19 mouse cellular contexts compared by ENCODE assay signal in genomic region chr1:173355107-173355846, GRCm38 (mm10). TPM values are rescaled to one million over a fixed set of nuclear protein-coding genes. Genes with fewer than 3 reads are reported as not detected.
DNase-seq lines count a peak whose midpoint lies in the region; ATAC-seq lines count a peak whose summit lies in the region.
"Had no signal": no experiment of that assay in that cellular context is flagged by ENCODE, and none has a peak within 500 bp of the region (broad histone marks: within the 10 kb centered on the region; RNA-seq: fewer than 3 reads in every experiment).

No protein-coding gene starts in this region.

- peaks cover 27% of the 10 kb centered on the region for H3K4me1 ChIP-seq in forebrain, embryonic 12.5 days
- H3K4me1 ChIP-seq in forebrain, embryonic 11.5 days (replicated peaks; ENCODE audit: control insufficient read depth, insufficient read depth, low read length), result no peaks in the 10 kb centered on the region; the same call in 1 of the 2 replicates
- H3K4me1 ChIP-seq in megakaryocyte, embryonic 14.5 days, result peaks cover 24% of the 10 kb centered on the region
- H3K4me1 ChIP-seq in erythroblast, embryonic 14.5 days (ENCODE audit: control insufficient read depth), result peaks cover 59% of the 10 kb centered on the region
- peaks cover 22% of the 10 kb centered on the region for H3K4me1 ChIP-seq in liver, embryonic 16.5 days (ENCODE audit: control insufficient read depth, low read depth, low read length)

- no peak overlapping the region for H3K9ac ChIP-seq in forebrain, embryonic 12.5 days
- H3K9ac ChIP-seq in forebrain, embryonic 11.5 days (ENCODE audit: low read length), result no peak overlapping the region
- 0 out of 2 replicates have a peak overlapping the region, but pooled peaks have one; percentile 4 for H3K9ac ChIP-seq in liver, embryonic 16.5 days (ENCODE audit: low read depth, low read length)
- H3K9ac ChIP-seq: heart, embryonic 13.5 days had no signal

- no peaks in the 10 kb centered on the region for H3K27me3 ChIP-seq in forebrain, embryonic 12.5 days
- no peaks in the 10 kb centered on the region for H3K27me3 ChIP-seq in forebrain, embryonic 11.5 days (ENCODE audit: control insufficient read depth, insufficient read depth, low read length)
- peaks cover 14% of the 10 kb centered on the region for H3K27me3 ChIP-seq in megakaryocyte, embryonic 14.5 days (replicated peaks)
- H3K27me3 ChIP-seq in erythroblast, embryonic 14.5 days (ENCODE audit: control insufficient read depth), result no peaks in the 10 kb centered on the region; the same call in 1 of the 2 replicates
- H3K27me3 ChIP-seq in liver, embryonic 16.5 days (ENCODE audit: control insufficient read depth, insufficient read depth, low read depth, low read length), result no peaks in the 10 kb centered on the region
- H3K27me3 ChIP-seq: heart, embryonic 13.5 days; Patski had no signal

- H3K27ac ChIP-seq in forebrain, embryonic 12.5 days, result peak overlapping the region; percentile 42; the same call in 1 of the 2 replicates
- no peak overlapping the region for H3K27ac ChIP-seq in forebrain, embryonic 11.5 days (ENCODE audit: low read depth, low read length)
- H3K27ac ChIP-seq in liver, embryonic 16.5 days (ENCODE audit: low read length), result peak overlapping the region; percentile 84
- H3K27ac ChIP-seq: heart, embryonic 13.5 days had no signal

- H3K9me3 ChIP-seq in forebrain, embryonic 12.5 days, result no peaks in the 10 kb centered on the region
- no peaks in the 10 kb centered on the region for H3K9me3 ChIP-seq in forebrain, embryonic 11.5 days (ENCODE audit: control insufficient read depth, low read length)
- no peaks in the 10 kb centered on the region for H3K9me3 ChIP-seq in megakaryocyte, embryonic 14.5 days
- H3K9me3 ChIP-seq in erythroblast, embryonic 14.5 days (ENCODE audit: control insufficient read depth, low read length), result no peaks in the 10 kb centered on the region
- H3K9me3 ChIP-seq in liver, embryonic 16.5 days (replicated peaks; ENCODE audit: control insufficient read depth, low read length), result no peaks in the 10 kb centered on the region
- H3K9me3 ChIP-seq: heart, embryonic 13.5 days had no signal

- DNase-seq in forebrain, embryonic 11.5 days (ENCODE audit: low spot score), result no peak
- DNase-seq in natural killer cell, adult 2 months (ENCODE audit: low spot score in 2 of 2), result no peak
- no peak for DNase-seq in layer of hippocampus, adult 18-20 months (ENCODE audit: low spot score in 2 of 2)
- DNase-seq: adrenal gland, postnatal 25 days; gastrocnemius, postnatal 14 days; heart, postnatal 4 days; kidney, adult 11 months; kidney, postnatal 10 days had no signal

- H3K4me2 ChIP-seq in forebrain, embryonic 12.5 days, result no peak overlapping the region
- H3K4me2 ChIP-seq in forebrain, embryonic 11.5 days (ENCODE audit: low read depth, low read length, severe bottlenecking), result no peak overlapping the region
- H3K4me2 ChIP-seq in liver, embryonic 16.5 days (ENCODE audit: low read depth, low read length), result peak overlapping the region; percentile 28
- H3K4me2 ChIP-seq: heart, embryonic 13.5 days had no signal

- H3K36me3 ChIP-seq in forebrain, embryonic 12.5 days (replicated peaks), result no peaks in the 10 kb centered on the region; the same call in 1 of the 2 replicates
- no peaks in the 10 kb centered on the region for H3K36me3 ChIP-seq in forebrain, embryonic 11.5 days (ENCODE audit: control insufficient read depth, insufficient read depth, low read length)
- H3K36me3 ChIP-seq in megakaryocyte, embryonic 14.5 days (replicated peaks; ENCODE audit: low read length), result no peaks in the 10 kb centered on the region
- peaks cover 26% of the 10 kb centered on the region for H3K36me3 ChIP-seq in erythroblast, embryonic 14.5 days (ENCODE audit: control insufficient read depth)
- no peaks in the 10 kb centered on the region for H3K36me3 ChIP-seq in liver, embryonic 16.5 days (ENCODE audit: control insufficient read depth, insufficient read depth)
- H3K36me3 ChIP-seq: heart, embryonic 13.5 days had no signal

- H3K4me3 ChIP-seq in forebrain, embryonic 12.5 days (replicated peaks), result no peak overlapping the region
- no peak overlapping the region for H3K4me3 ChIP-seq in forebrain, embryonic 11.5 days (ENCODE audit: low read depth, low read length)
- H3K4me3 ChIP-seq in megakaryocyte, embryonic 14.5 days (replicated peaks), result peak overlapping the region; percentile 64
- H3K4me3 ChIP-seq in erythroblast, embryonic 14.5 days (replicated peaks), result peak overlapping the region; percentile 29
- H3K4me3 ChIP-seq in liver, embryonic 16.5 days (ENCODE audit: low read depth, low read length), result no peak overlapping the region
- H3K4me3 ChIP-seq: heart, embryonic 13.5 days had no signal

- 83% methylated on average over 7 of the region's 7 CpGs for WGBS in forebrain, embryonic 12.5 days
- 85% methylated on average over 7 of the region's 7 CpGs for WGBS in forebrain, embryonic 11.5 days
- 53% methylated on average over 7 of the region's 7 CpGs for WGBS in liver, embryonic 16.5 days (ENCODE audit: insufficient replicate concordance)

- no peak for ATAC-seq in forebrain, embryonic 12.5 days (ENCODE audit: low FRiP score)
- no peak for ATAC-seq in forebrain, embryonic 11.5 days (replicated peaks; ENCODE audit: low FRiP score)
- no peak for ATAC-seq in megakaryocyte, adult 5-6 weeks (ENCODE audit: poor library complexity, severe bottlenecking)
- ATAC-seq in liver, embryonic 16.5 days (ENCODE audit: low read depth), result peak; percentile 78
- ATAC-seq: activated CD4-positive, CD25-positive, alpha-beta regulatory T cell, adult 4 months; forebrain, embryonic 16.5 days; hindbrain, embryonic 16.5 days; lung, postnatal 0 days; Patski had no signal

RNA-seq across cellular contexts. Expression of gene Aim2, which starts 4.6 kb away (rescaled TPM):
- 6.9 and 7.5 TPM in 2 replicates for polyA plus RNA-seq in forebrain, embryonic 12.5 days (2016; fragmentation: Nextera tagmentation; extraction: Ambion mirVana)
- polyA plus RNA-seq in forebrain, embryonic 11.5 days (2014; fragmentation: Nextera tagmentation; extraction: Ambion mirVana), result 4.3 and 5.8 TPM in 2 replicates
- polyA plus RNA-seq in megakaryocyte, embryonic 14.5 days (2012; ENCODE audit: insufficient read depth, low replicate concordance), result 0.08 TPM in 1 of 2 replicates, not detected in the other
- total RNA-seq in megakaryocyte, adult 5-6 weeks (2015), result 56.4 and 68.1 TPM in 2 replicates
- total RNA-seq in megakaryocyte, adult 5-6 weeks (2017), result 91.8 and 109 TPM in 2 replicates
- 0.06 TPM in 2 replicates for polyA plus RNA-seq in erythroblast, embryonic 14.5 days (2012)
- 3.6 and 3.8 TPM in 2 replicates for polyA plus RNA-seq in liver, embryonic 16.5 days (2015; fragmentation: Nextera tagmentation; extraction: Ambion mirVana)
- 1 to 10 TPM; 3.1 to 3.3 TPM for total RNA-seq in layer of hippocampus, adult 18-20 months (2021)

RNA-seq across cellular contexts. Expression of gene Cadm3, which starts 12.2 kb away (rescaled TPM):
- 12.6 and 22.2 TPM in 2 replicates for polyA plus RNA-seq in forebrain, embryonic 12.5 days (2016; fragmentation: Nextera tagmentation; extraction: Ambion mirVana)
- polyA plus RNA-seq in forebrain, embryonic 11.5 days (2014; fragmentation: Nextera tagmentation; extraction: Ambion mirVana), result 15.6 and 16.0 TPM in 2 replicates
- not detected in 2 replicates for polyA plus RNA-seq in megakaryocyte, embryonic 14.5 days (2012; ENCODE audit: insufficient read depth, low replicate concordance)
- total RNA-seq in megakaryocyte, adult 5-6 weeks (2015), result 1.5 and 2.1 TPM in 2 replicates
- total RNA-seq in megakaryocyte, adult 5-6 weeks (2017), result 0.51 and 5.2 TPM in 2 replicates
- 0.01 and 0.05 TPM in 2 replicates for polyA plus RNA-seq in erythroblast, embryonic 14.5 days (2012)
- polyA plus RNA-seq in liver, embryonic 16.5 days (2015; fragmentation: Nextera tagmentation; extraction: Ambion mirVana), result 1.7 and 1.8 TPM in 2 replicates
- 100 to 1,000 TPM; 357 to 369 TPM for total RNA-seq in layer of hippocampus, adult 18-20 months (2021)
- polyA plus RNA-seq: activated CD4-positive, CD25-positive, alpha-beta regulatory T cell, adult 4 months; Patski had no signal

RNA-seq across cellular contexts. Expression of gene Ackr1, which starts 21.7 kb away (rescaled TPM):
- 4.4 and 5.1 TPM in 2 replicates for polyA plus RNA-seq in forebrain, embryonic 12.5 days (2016; fragmentation: Nextera tagmentation; extraction: Ambion mirVana)
- polyA plus RNA-seq in forebrain, embryonic 11.5 days (2014; fragmentation: Nextera tagmentation; extraction: Ambion mirVana), result 3.8 and 4.5 TPM in 2 replicates
- polyA plus RNA-seq in megakaryocyte, embryonic 14.5 days (2012; ENCODE audit: insufficient read depth, low replicate concordance), result 1.4 and 1.6 TPM in 2 replicates
- 1.0 and 1.8 TPM in 2 replicates for total RNA-seq in megakaryocyte, adult 5-6 weeks (2015)
- 0.40 and 1.0 TPM in 2 replicates for total RNA-seq in megakaryocyte, adult 5-6 weeks (2017)
- polyA plus RNA-seq in erythroblast, embryonic 14.5 days (2012), result 1.0 and 1.7 TPM in 2 replicates
- polyA plus RNA-seq in liver, embryonic 16.5 days (2015; fragmentation: Nextera tagmentation; extraction: Ambion mirVana), result 69.3 and 71.7 TPM in 2 replicates
- total RNA-seq in layer of hippocampus, adult 18-20 months (2021), result 10 to 100 TPM; 55.2 to 58.1 TPM
- polyA plus RNA-seq: activated CD4-positive, CD25-positive, alpha-beta regulatory T cell, adult 4 months; Patski had no signal

Comparison
In these comparisons a context has a peak if more than half of its experiments do, and no peak if none do; other contexts are left out.
1. H3K4me3 ChIP-seq: peak in megakaryocyte, embryonic 14.5 days (single experiment) and erythroblast, embryonic 14.5 days (single experiment); none in forebrain, embryonic 12.5 days (single experiment), forebrain, embryonic 11.5 days (single experiment) and liver, embryonic 16.5 days (single experiment).
2. RNA of gene Ackr1, which starts 21.7 kb away (polyA plus RNA-seq): 69.3 to 71.7 TPM in liver, embryonic 16.5 days; 4.4 to 5.1 TPM in forebrain, embryonic 12.5 days, 3.8 to 4.5 TPM in forebrain, embryonic 11.5 days, 1.0 to 1.7 TPM in erythroblast, embryonic 14.5 days and 1.4 to 1.6 TPM in megakaryocyte, embryonic 14.5 days; every median in the first group is over 10 times any median in the second.